Mouse (Mus musculus): ENCODE data around the gene Abcd1.

DNA sequence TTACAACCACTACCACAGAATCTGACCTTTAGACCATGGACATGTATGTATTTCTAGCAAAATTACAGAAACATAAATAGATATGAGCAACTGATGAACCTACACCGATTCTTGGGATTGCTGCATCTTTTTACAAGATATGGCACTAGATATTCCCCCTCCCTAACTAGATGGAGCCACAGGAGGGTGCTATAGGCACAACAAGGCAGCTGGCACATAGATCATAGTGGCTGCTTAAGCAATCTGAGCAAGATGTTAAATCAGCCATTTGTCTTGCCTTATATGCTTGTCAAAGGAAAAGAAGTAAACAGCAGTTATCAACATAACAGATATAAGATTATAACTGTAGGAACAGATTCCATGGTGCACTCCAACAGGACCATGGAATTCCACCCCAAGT, 15.9 kb upstream of the Abcd1 start:
- TF ChIP-seq CTCF (IDR thresholded peaks at IDR 0.05; ENCODE audit: extremely low read depth, insufficient read depth, insufficient read length, insufficient replicate concordance) (no peak), POLR2A (IDR thresholded peaks at IDR 0.05; ENCODE audit: low read depth, low read length) (no peak)

Measured in spleen, adult 2 months (tissue).